Mouse (Mus musculus) thymus, adult 2 months (tissue): Measurements from ENCODE around the gene Dcaf15. TPM values are rescaled to one million over a fixed set of nuclear protein-coding genes. Genes with fewer than 3 reads are reported as not detected.

Source experiments
- DNase-seq: peaks from one replicate; pipeline ENCODE4 v3.0.0; 2021
- H3K27ac ChIP-seq: fragments of 200-500 bp; 2 replicates; pipeline ENCODE4 v1.5.1; 2012; ENCODE audit warnings: low read length, control low read depth; ENCODE audit not compliant: control insufficient read depth, insufficient read depth
- H3K27me3 ChIP-seq: fragments of 200-500 bp; 2 replicates; pipeline ENCODE4 v1.6.1; 2012; ENCODE audit warnings: mild to moderate bottlenecking, low read length, moderate library complexity, mixed read lengths; ENCODE audit not compliant: control insufficient read depth, insufficient read depth
- H3K36me3 ChIP-seq: fragments of 200-500 bp; 2 replicates; pipeline ENCODE4 v1.6.1; 2012; ENCODE audit warnings: mild to moderate bottlenecking, low read length, moderate library complexity; ENCODE audit not compliant: control insufficient read depth, insufficient read depth
- H3K4me1 ChIP-seq: fragments of 200-500 bp; replicated peaks from 2 replicates; pipeline ENCODE4 v1.6.1; 2012; ENCODE audit warnings: low read length; ENCODE audit not compliant: control insufficient read depth, insufficient read depth
- H3K4me3 ChIP-seq: fragments of 200-500 bp; 2 replicates; pipeline ENCODE4 v1.5.1; 2012; ENCODE audit warnings: mild to moderate bottlenecking, low read length, control low read depth, moderate library complexity; ENCODE audit not compliant: control insufficient read depth, insufficient read depth
- CTCF ChIP-seq: fragments of 200-500 bp; IDR thresholded peaks from 2 replicates; pipeline ENCODE4 v1.5.1; 2012; ENCODE audit warnings: mild to moderate bottlenecking, control low read depth, low read length, moderate library complexity, borderline replicate concordance; ENCODE audit not compliant: control insufficient read depth, poor library complexity, insufficient read depth; ENCODE audit errors: extremely low read depth
- POLR2A ChIP-seq: fragments of 200-500 bp; IDR thresholded peaks from 2 replicates; pipeline ENCODE4 v1.6.1; 2012; ENCODE audit warnings: mild to moderate bottlenecking, low read length, control low read depth, moderate library complexity; ENCODE audit not compliant: control insufficient read depth, poor library complexity, insufficient read depth; ENCODE audit errors: extremely low read depth
- WGBS: fragments of 180-500 bp; shearing (Covaris S2); methylation state at CpG from one replicate; pipeline ENCODE4 v1.1.7; 2018; 5-methylcytosine and 5-hydroxymethylcytosine counted together
- polyA plus RNA-seq: library from polyadenylated mRNA; depleted of rRNA; stranded (reverse); fragments of >200 nt; gene quantifications from 2 replicates; pipeline ENCODE4 v1.2.3, GENCODE M21; 2012

Gene Dcaf15
- polyA plus RNA-seq, 1 experiment: 190 TPM

GRCm38 (mm10) chr8:84126742-84127141 is 22.2 kb upstream of the Dcaf15 start:
- TF ChIP-seq CTCF: no peak
- no peak for TF ChIP-seq POLR2A
- Histone ChIP-seq H3K4me1 (peaks cover 39% of the 10 kb centered on the region), H3K4me3 (no peak overlapping the region), H3K27me3 (no peaks in the 10 kb centered on the region), H3K27ac (peak overlapping the region; percentile 52; the same call in 1 of the 2 replicates), H3K36me3 (no peaks in the 10 kb centered on the region)
- WGBS: 17% methylated on average over 2 of the region's 2 CpGs
- DNase-seq: no peak

- WGBS: 69% methylated on average over 9 of the region's 9 CpGs
- no peak within 1 kb of the TSS for H3K4me3 ChIP-seq
- no peak for TF ChIP-seq POLR2A
- TF ChIP-seq CTCF: no peak
- peak within 1 kb of the TSS; percentile 52; the same call in 1 of the 2 replicates for H3K27ac ChIP-seq
- H3K36me3 ChIP-seq: no peaks in the 10 kb centered on the region
- no peaks in the 10 kb centered on the region for H3K27me3 ChIP-seq
- peaks cover 38% of the 10 kb centered on the region for H3K4me1 ChIP-seq
- no peak for DNase-seq
Observed at GRCm38 (mm10) chr8:84125656-84126055, 21.1 kb upstream of the Dcaf15 start, which contains the start of gene Podnl1. TSS of gene Podnl1 (plus strand) at chr8:84125989.

- Histone ChIP-seq H3K27ac (no peak overlapping the region), H3K27me3 (no peaks in the 10 kb centered on the region), H3K36me3 (no peaks in the 10 kb centered on the region), H3K4me1 (peaks cover 18% of the 10 kb centered on the region), H3K4me3 (no peak overlapping the region)
- 94% methylated on average over 3 of the region's 3 CpGs for WGBS
- DNase-seq: no peak
- TF ChIP-seq CTCF (no peak), POLR2A (no peak)
Observed at GRCm38 (mm10) chr8:84122151-84122550, 17.6 kb upstream of the Dcaf15 start.

GRCm38 (mm10) chr8:84115646-84116045 is 11.1 kb upstream of the Dcaf15 start:
- H3K27me3 ChIP-seq: no peaks in the 10 kb centered on the region
- H3K36me3 ChIP-seq: no peaks in the 10 kb centered on the region
- WGBS: 97% methylated on average over 6 of the region's 6 CpGs
- no peak for DNase-seq
- H3K27ac ChIP-seq: no peak overlapping the region
- H3K4me3 ChIP-seq: no peak overlapping the region
- no peaks in the 10 kb centered on the region for H3K4me1 ChIP-seq
- TF ChIP-seq CTCF: no peak
- no peak for TF ChIP-seq POLR2A

- WGBS: 93% methylated on average over 6 of the region's 6 CpGs
- peaks cover 21% of the 10 kb centered on the region for H3K4me1 ChIP-seq
- H3K27me3 ChIP-seq: no peaks in the 10 kb centered on the region
- no peak overlapping the region for H3K27ac ChIP-seq
- no peak overlapping the region for H3K4me3 ChIP-seq
- no peak for DNase-seq
- H3K36me3 ChIP-seq: no peaks in the 10 kb centered on the region
- TF ChIP-seq POLR2A (no peak), CTCF (no peak)
Observed at GRCm38 (mm10) chr8:84106216-84107040, 1.9 kb upstream of the Dcaf15 start.

GRCm38 (mm10) chr8:84105676-84106075 is 1.1 kb upstream of the Dcaf15 start:
- H3K36me3 ChIP-seq: no peaks in the 10 kb centered on the region
- no peak for TF ChIP-seq CTCF
- no peak for TF ChIP-seq POLR2A
- DNase-seq: no peak
- no peaks in the 10 kb centered on the region for H3K27me3 ChIP-seq
- peaks cover 21% of the 10 kb centered on the region for H3K4me1 ChIP-seq
- no peak overlapping the region for H3K4me3 ChIP-seq
- WGBS: 83% methylated on average over 2 of the region's 2 CpGs
- no peak overlapping the region for H3K27ac ChIP-seq
